Mouse (Mus musculus) gastrocnemius, postnatal 4 days (tissue): ENCODE data around the gene Relt. TPM values are rescaled to one million over a fixed set of nuclear protein-coding genes. Genes with fewer than 3 reads are reported as not detected.

Experiments used
- DNase-seq, 2 experiments: peaks; one replicate each; pipeline ENCODE4 v3.0.0; 2021 to 2022; ENCODE audit warnings: low spot score in 2 of 2, mixed read lengths in 2 of 2
- long read RNA-seq, 2 experiments: library from polyadenylated mRNA; stranded (forward); transcript quantifications; one replicate each; pipeline ENCODE4 v2.0.0; 2021
- total RNA-seq, 2 experiments: library from RNA; stranded (reverse); gene quantifications; 2 replicates each; pipeline ENCODE4 v1.2.3; 2021

Gene Relt
- 10 to 100 TPM; 14.5 to 15.5 TPM for total RNA-seq
- long read RNA-seq, experiment 1, transcript Relt-201 (11 exons, 2,851 nt) = major isoform, 10 of 23 reads
- long read RNA-seq, experiment 1, partial matches to known transcripts = 1 of 23 reads
- long read RNA-seq, experiment 1, other reads (novel, unspliced or antisense) = 12 of 23 reads
- long read RNA-seq, experiment 2, transcript Relt-201 (11 exons, 2,851 nt) = major isoform, 16 of 30 reads
- long read RNA-seq, experiment 2, partial matches to known transcripts = 5 of 30 reads
- long read RNA-seq, experiment 2, other reads (novel, unspliced or antisense) = 9 of 30 reads

- DNase-seq = peak; percentile 96 to 97
Observed at GRCm38 (mm10) chr7:100862828-100863638, at the start of gene Relt. TSS of gene Relt (minus strand) at chr7:100863446.

- DNase-seq = no peak
Observed at GRCm38 (mm10) chr7:100911791-100912190, 48.5 kb upstream of the Relt start.

- no peak for DNase-seq
Observed at GRCm38 (mm10) chr7:100911246-100911770, 48.1 kb upstream of the Relt start.

- no peak for DNase-seq
Observed at GRCm38 (mm10) chr7:100908567-100908966, 45.3 kb upstream of the Relt start.

- no peak for DNase-seq
Observed at GRCm38 (mm10) chr7:100908061-100908460, 44.8 kb upstream of the Relt start.

GRCm38 (mm10) chr7:100907231-100907630 is 44.0 kb upstream of the Relt start:
- peak; percentile 68 to 83 for DNase-seq

GRCm38 (mm10) chr7:100906029-100906789 is 43.0 kb upstream of the Relt start:
- DNase-seq = no peak

GRCm38 (mm10) chr7:100905037-100905436 is 41.8 kb upstream of the Relt start:
- DNase-seq = no peak

GRCm38 (mm10) chr7:100904612-100905011 is 41.4 kb upstream of the Relt start:
- no peak for DNase-seq

- DNase-seq = no peak
Observed at GRCm38 (mm10) chr7:100902451-100903137, 39.3 kb upstream of the Relt start.

GRCm38 (mm10) chr7:100897828-100898227 is 34.6 kb upstream of the Relt start:
- DNase-seq = no peak

- DNase-seq = no peak
Observed at GRCm38 (mm10) chr7:100894833-100895226, 31.6 kb upstream of the Relt start.

GRCm38 (mm10) chr7:100894057-100894832 is 31.0 kb upstream of the Relt start:
- no peak for DNase-seq

- no peak for DNase-seq
Observed at GRCm38 (mm10) chr7:100893249-100894056, 30.2 kb upstream of the Relt start.

GRCm38 (mm10) chr7:100886535-100886934 is 23.3 kb upstream of the Relt start:
- no peak for DNase-seq

GRCm38 (mm10) chr7:100884460-100884859 is 21.2 kb upstream of the Relt start:
- DNase-seq = no peak

- no peak for DNase-seq
Observed at GRCm38 (mm10) chr7:100881950-100882349, 18.7 kb upstream of the Relt start.

- DNase-seq = no peak
Observed at GRCm38 (mm10) chr7:100881531-100881930, 18.3 kb upstream of the Relt start.

- peak; percentile 64 to 77 for DNase-seq
Observed at GRCm38 (mm10) chr7:100879595-100879994, 16.3 kb upstream of the Relt start.
